Mouse (Mus musculus): Measurements from ENCODE around the gene Ano7. TPM values are rescaled to one million over a fixed set of nuclear protein-coding genes. Genes with fewer than 3 reads are reported as not detected.
"Not testable (repeated sequence)": the region's sequence is repeated elsewhere in the genome, so short reads cannot be mapped to it uniquely, and the experiment has no call there.

Ano7 gene
- polyA plus RNA-seq, 1 experiment, result 0.40 TPM

- H3K27ac ChIP-seq (ENCODE audit: insufficient read depth, low read length), result peak overlapping the region; percentile 91
- TF ChIP-seq CTCF (IDR thresholded peaks at IDR 0.05; ENCODE audit: borderline replicate concordance, insufficient read depth, low read length) (no peak), POLR2A (IDR thresholded peaks at IDR 0.05; ENCODE audit: low read depth, low read length) (peak; percentile 94)
- peaks cover 10% of the 10 kb centered on the region; the same call in 1 of the 2 replicates for H3K4me1 ChIP-seq (ENCODE audit: control insufficient read depth, insufficient read depth, low read length)
- peak overlapping the region; percentile 93 for H3K4me3 ChIP-seq (ENCODE audit: insufficient read depth, low read length)
These were observed 71.5 kb downstream of the Ano7 start for GRCm38 (mm10) chr1:93445111-93445821.

GRCm38 (mm10) chr1:93445822-93446162, 72.1 kb downstream of the Ano7 start:
- Histone ChIP-seq H3K4me3 (ENCODE audit: insufficient read depth, low read length) (peak overlapping the region; percentile 93), H3K4me1 (ENCODE audit: control insufficient read depth, insufficient read depth, low read length) (peaks cover 10% of the 10 kb centered on the region; the same call in 1 of the 2 replicates)

GRCm38 (mm10) chr1:93450118-93450517, 76.4 kb downstream of the Ano7 start:
- not testable (repeated sequence) for H3K27ac ChIP-seq (ENCODE audit: insufficient read depth, low read length); H3K4me1 ChIP-seq (ENCODE audit: control insufficient read depth, insufficient read depth, low read length)

More at GRCm38 (mm10) chr1:93445822-93446162, 72.1 kb downstream of the Ano7 start:
- H3K27ac ChIP-seq (ENCODE audit: insufficient read depth, low read length), result peak overlapping the region; percentile 91
- TF ChIP-seq POLR2A (IDR thresholded peaks at IDR 0.05; ENCODE audit: low read depth, low read length), result no peak; the same call in 1 of the 2 replicates
- no peak for TF ChIP-seq CTCF (IDR thresholded peaks at IDR 0.05; ENCODE audit: borderline replicate concordance, insufficient read depth, low read length)

GRCm38 (mm10) chr1:93453721-93454255, 80.1 kb downstream of the Ano7 start:
- H3K4me3 ChIP-seq (ENCODE audit: insufficient read depth, low read length), result no peak overlapping the region
- no peaks in the 10 kb centered on the region for H3K4me1 ChIP-seq (ENCODE audit: control insufficient read depth, insufficient read depth, low read length)
- TF ChIP-seq CTCF (IDR thresholded peaks at IDR 0.05; ENCODE audit: borderline replicate concordance, insufficient read depth, low read length), result no peak
- no peak for TF ChIP-seq POLR2A (IDR thresholded peaks at IDR 0.05; ENCODE audit: low read depth, low read length)
- no peak overlapping the region for H3K27ac ChIP-seq (ENCODE audit: insufficient read depth, low read length)

More at GRCm38 (mm10) chr1:93450118-93450517, 76.4 kb downstream of the Ano7 start:
- H3K4me3 ChIP-seq (ENCODE audit: insufficient read depth, low read length), result not testable (repeated sequence)

Other genes with a start within 250 kb of the Ano7 start
- gene Agxt, start 238.7 kb upstream of the Ano7 start, polyA plus RNA-seq (2011; ENCODE audit: insufficient read length, low read depth, missing spikeins), result not detected in 2 replicates
- gene 2310007B03Rik, start 213.0 kb upstream of the Ano7 start, polyA plus RNA-seq (2011; ENCODE audit: insufficient read length, low read depth, missing spikeins), result not detected in 2 replicates
- 0.20 and 0.32 TPM in 2 replicates for gene Crocc2, start 205.2 kb upstream of the Ano7 start, polyA plus RNA-seq (2011; ENCODE audit: insufficient read length, low read depth, missing spikeins)
- 21.8 and 35.2 TPM in 2 replicates for gene Sned1, start 138.1 kb upstream of the Ano7 start, polyA plus RNA-seq (2011; ENCODE audit: insufficient read length, low read depth, missing spikeins)
- gene Mterf4, start 68.0 kb upstream of the Ano7 start, polyA plus RNA-seq (2011; ENCODE audit: insufficient read length, low read depth, missing spikeins), result 15.9 and 18.0 TPM in 2 replicates
- 46.8 and 49.1 TPM in 2 replicates for gene Ppp1r7, start 31.1 kb upstream of the Ano7 start, polyA plus RNA-seq (2011; ENCODE audit: insufficient read length, low read depth, missing spikeins)
- gene Pask, start 30.4 kb upstream of the Ano7 start, polyA plus RNA-seq (2011; ENCODE audit: insufficient read length, low read depth, missing spikeins), result 7.4 and 11.2 TPM in 2 replicates
- gene Hdlbp, start 104.9 kb downstream of the Ano7 start, polyA plus RNA-seq (2011; ENCODE audit: insufficient read length, low read depth, missing spikeins), result 579 and 643 TPM in 2 replicates
- 42.3 and 47.7 TPM in 2 replicates for gene Farp2, start 138.1 kb downstream of the Ano7 start, polyA plus RNA-seq (2011; ENCODE audit: insufficient read length, low read depth, missing spikeins)

All from embryonic fibroblast, embryonic 13.5 days (primary cell).